Mouse (Mus musculus) lung, embryonic 14.5 days (tissue): ENCODE results near the gene Gm17018. TPM values are rescaled to one million over a fixed set of nuclear protein-coding genes. Genes with fewer than 3 reads are reported as not detected.

Experiments used
- ATAC-seq: fragments of 200-750 bp; cut with Nextera tagmentation; 2 replicates; pipeline ENCODE4 v1.8.0; 2017; ENCODE audit warnings: mild to moderate bottlenecking, moderate TSS enrichment, moderate library complexity; ENCODE audit not compliant: insufficient read depth
- DNase-seq: peaks from one replicate; pipeline ENCODE4 v3.0.0-alpha.2; 2015
- H3K27ac ChIP-seq: fragments of 300-500 bp; sonication (generic); 2 replicates; pipeline ENCODE4 v1.5.1; 2014; ENCODE audit warnings: low read depth, mild to moderate bottlenecking, moderate library complexity
- H3K27me3 ChIP-seq: fragments of 300-500 bp; sonication (generic); 2 replicates; pipeline ENCODE4 v1.6.1; 2014; ENCODE audit warnings: low read length, control low read depth; ENCODE audit not compliant: insufficient read depth
- H3K36me3 ChIP-seq: fragments of 300-500 bp; sonication (generic); 2 replicates; pipeline ENCODE4 v1.6.1; 2014; ENCODE audit warnings: control low read depth; ENCODE audit not compliant: insufficient read depth
- H3K4me1 ChIP-seq: fragments of 300-500 bp; sonication (generic); 2 replicates; pipeline ENCODE4 v1.6.1; 2014; ENCODE audit warnings: antibody characterized with exemption, control low read depth; ENCODE audit not compliant: insufficient read depth
- H3K4me2 ChIP-seq: fragments of 300-500 bp; sonication (generic); 2 replicates; pipeline ENCODE4 v1.6.1; 2014; ENCODE audit warnings: mild to moderate bottlenecking
- H3K4me3 ChIP-seq: fragments of 300-500 bp; sonication (generic); 2 replicates; pipeline ENCODE4 v1.5.1; 2014; ENCODE audit warnings: low read depth, low read length
- H3K9ac ChIP-seq: fragments of 300-500 bp; sonication (generic); 2 replicates; pipeline ENCODE4 v1.6.1; 2014
- H3K9me3 ChIP-seq: fragments of 300-500 bp; sonication (generic); 2 replicates; pipeline ENCODE4 v1.6.1; 2016; ENCODE audit warnings: low read depth, low read length, control low read depth
- CTCF ChIP-seq: IDR thresholded peaks from 2 replicates; pipeline ENCODE4 v1.5.1; 2016; ENCODE audit warnings: antibody characterized with exemption, low read depth
- WGBS: fragments of 180-500 bp; shearing (Covaris S2); extraction: QIAGEN DNeasy Blood & Tissue Kit; methylation state at CpG from one replicate; pipeline ENCODE4 v1.1.7; 2014; 5-methylcytosine and 5-hydroxymethylcytosine counted together
- polyA plus RNA-seq: library from polyadenylated mRNA; unstranded; fragments of >200 nt; fragmentation: Nextera tagmentation; extraction: Ambion mirVana; gene quantifications from 2 replicates; pipeline ENCODE4 v1.2.1, GENCODE M21; 2014

Gene Gm17018
- 48.0 and 56.7 TPM in 2 replicates for polyA plus RNA-seq

DNA sequence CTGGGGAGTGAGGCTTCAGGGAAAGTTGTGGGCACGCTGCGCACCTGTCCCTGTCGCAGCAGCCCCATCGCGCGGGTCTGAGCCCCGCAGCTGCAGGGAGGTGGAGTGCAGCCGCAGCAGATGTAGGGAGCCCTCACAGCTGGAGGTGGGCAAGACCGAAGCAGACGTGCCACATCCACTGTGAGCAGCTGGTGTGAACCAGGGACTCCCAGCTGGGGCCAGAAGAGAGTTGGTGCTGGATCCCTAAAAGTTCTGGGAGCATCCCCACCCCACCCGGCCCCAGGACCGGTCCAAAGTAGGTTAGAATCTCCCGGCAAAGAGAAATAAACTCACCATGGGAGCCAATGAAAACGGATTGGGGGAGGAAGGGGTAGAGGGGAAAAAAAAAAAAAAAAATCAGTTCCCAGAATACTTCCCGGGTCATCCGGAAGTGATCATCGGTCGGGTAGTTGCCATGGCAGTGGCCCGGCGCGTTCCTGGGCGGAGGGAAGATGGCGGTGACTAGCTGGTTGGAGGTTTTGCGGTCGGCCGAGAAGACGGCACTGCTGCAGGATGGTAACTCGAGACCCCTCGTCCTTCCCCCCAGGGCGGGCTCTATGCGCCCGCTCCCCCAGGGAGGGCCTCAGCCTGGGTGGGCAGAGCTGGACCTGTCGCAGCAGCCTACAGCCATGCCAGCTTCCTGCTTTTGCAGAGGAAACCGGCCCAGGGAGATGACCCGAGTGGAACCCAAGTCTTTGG, at the start of gene Gm17018, which contains the start of gene Poll:
Gm17018 (plus strand) TSS at position 463 of the 738 bp plus-strand sequence.
Poll (minus strand) TSS at position 379 of the 738 bp plus-strand sequence.
- DNase-seq (peak; percentile 90), ATAC-seq (peak; percentile 91)
- under 1% methylated on average over 33 of the region's 35 CpGs for WGBS
- peak within 1 kb of the TSS; percentile 96 for H3K4me2 ChIP-seq
- no peak for TF ChIP-seq CTCF
- 0 out of 2 replicates have a peak, but pooled peaks cover 4% of the 10 kb centered on the region for H3K4me1 ChIP-seq
- H3K27ac ChIP-seq, result peak within 1 kb of the TSS; percentile 69
- no peaks in the 10 kb centered on the region for H3K27me3 ChIP-seq
- peak within 1 kb of the TSS; percentile 77 for H3K4me3 ChIP-seq
- no peaks in the 10 kb centered on the region for H3K9me3 ChIP-seq
- peaks cover 15% of the 10 kb centered on the region; the same call in 1 of the 2 replicates for H3K36me3 ChIP-seq
- peak within 1 kb of the TSS; percentile 84 for H3K9ac ChIP-seq

DNA sequence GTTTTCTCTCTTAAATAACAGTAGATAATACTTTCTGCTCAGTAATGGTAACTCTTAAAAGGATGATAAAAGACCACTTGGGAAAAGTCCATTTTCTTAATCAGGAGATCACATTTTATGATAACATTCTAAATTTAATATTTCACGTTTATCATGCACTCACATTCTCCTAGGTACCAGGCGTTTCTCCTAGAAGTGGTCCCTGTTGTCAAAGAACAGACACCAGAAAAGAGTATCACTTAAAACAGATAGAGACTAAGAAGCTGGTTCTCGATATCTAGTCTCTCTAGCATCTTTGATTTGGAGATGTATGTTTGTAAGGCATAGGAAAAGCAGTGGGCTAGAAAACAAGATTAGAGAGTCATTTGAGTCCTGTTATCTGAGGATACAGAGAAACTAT, 49.7 kb upstream of the Gm17018 start:
- H3K4me1 ChIP-seq, result no peaks in the 10 kb centered on the region
- no peaks in the 10 kb centered on the region for H3K9me3 ChIP-seq
- no peak for TF ChIP-seq CTCF
- DNase-seq (no peak), ATAC-seq (no peak)
- no peak overlapping the region for H3K4me2 ChIP-seq
- H3K36me3 ChIP-seq, result peaks cover 18% of the 10 kb centered on the region; the same call in 1 of the 2 replicates
- WGBS, result 75% methylated on average over 3 of the region's 3 CpGs
- H3K4me3 ChIP-seq, result no peak overlapping the region
- no peaks in the 10 kb centered on the region for H3K27me3 ChIP-seq
- H3K27ac ChIP-seq, result no peak overlapping the region
- no peak overlapping the region for H3K9ac ChIP-seq

DNA sequence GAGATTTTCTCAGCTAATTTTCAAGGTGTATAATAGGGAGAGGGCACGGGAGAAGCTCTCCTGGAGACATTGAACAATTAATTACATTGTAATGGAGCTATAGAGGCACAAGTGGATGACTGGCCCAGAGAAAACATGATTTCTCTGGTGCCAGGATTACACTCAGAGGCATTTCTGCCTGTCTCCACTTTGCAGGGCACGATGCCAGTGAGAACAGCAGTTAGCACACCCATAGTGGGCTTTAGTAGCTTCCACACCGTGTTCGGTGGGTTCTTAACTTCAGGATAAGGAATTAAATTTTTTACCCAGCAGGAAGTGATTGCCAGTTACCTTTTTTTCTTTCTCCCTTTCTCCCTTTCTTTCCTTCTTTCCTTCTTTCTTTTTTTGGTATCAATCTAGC, 49.0 kb upstream of the Gm17018 start:
- H3K27me3 ChIP-seq, result no peaks in the 10 kb centered on the region
- no peak for TF ChIP-seq CTCF
- WGBS, result 83% methylated on average over 4 of the region's 4 CpGs

DNA sequence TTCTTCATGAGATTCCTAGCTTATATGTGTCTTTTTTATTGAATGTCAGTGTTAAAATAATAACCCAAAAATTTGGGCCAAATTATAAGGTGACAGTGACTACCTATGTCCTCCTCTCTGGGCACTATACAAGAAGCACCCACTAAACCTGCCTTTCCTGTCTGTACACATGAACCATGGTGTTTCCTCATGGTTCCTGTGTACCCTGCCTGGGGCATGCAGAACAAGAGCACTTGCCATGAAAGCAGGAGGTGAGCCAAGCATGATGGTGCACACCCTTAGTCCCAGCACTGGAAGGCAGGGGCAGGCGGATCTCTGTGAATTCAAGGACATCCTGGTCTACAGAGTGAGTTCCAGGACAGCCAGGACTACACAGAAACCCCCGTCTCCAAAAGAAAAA, 45.1 kb upstream of the Gm17018 start:
- no peak overlapping the region for H3K27ac ChIP-seq
- no peak overlapping the region for H3K4me3 ChIP-seq
- no peaks in the 10 kb centered on the region for H3K4me1 ChIP-seq
- no peak overlapping the region for H3K9ac ChIP-seq
- DNase-seq (no peak), ATAC-seq (no peak)
- H3K4me2 ChIP-seq, result no peak overlapping the region
- no peak for TF ChIP-seq CTCF
- WGBS, result 85% methylated on average over 2 of the region's 2 CpGs
- peaks cover 38% of the 10 kb centered on the region for H3K36me3 ChIP-seq
- no peaks in the 10 kb centered on the region for H3K9me3 ChIP-seq
- H3K27me3 ChIP-seq, result no peaks in the 10 kb centered on the region

More for the DNA sequence above, 49.0 kb upstream of the Gm17018 start:
- ATAC-seq (no peak), DNase-seq (no peak)
- Histone ChIP-seq H3K9ac (no peak overlapping the region), H3K9me3 (no peaks in the 10 kb centered on the region), H3K27ac (no peak overlapping the region), H3K4me3 (no peak overlapping the region), H3K4me2 (no peak overlapping the region), H3K4me1 (no peaks in the 10 kb centered on the region), H3K36me3 (peaks cover 22% of the 10 kb centered on the region; the same call in 1 of the 2 replicates)

DNA sequence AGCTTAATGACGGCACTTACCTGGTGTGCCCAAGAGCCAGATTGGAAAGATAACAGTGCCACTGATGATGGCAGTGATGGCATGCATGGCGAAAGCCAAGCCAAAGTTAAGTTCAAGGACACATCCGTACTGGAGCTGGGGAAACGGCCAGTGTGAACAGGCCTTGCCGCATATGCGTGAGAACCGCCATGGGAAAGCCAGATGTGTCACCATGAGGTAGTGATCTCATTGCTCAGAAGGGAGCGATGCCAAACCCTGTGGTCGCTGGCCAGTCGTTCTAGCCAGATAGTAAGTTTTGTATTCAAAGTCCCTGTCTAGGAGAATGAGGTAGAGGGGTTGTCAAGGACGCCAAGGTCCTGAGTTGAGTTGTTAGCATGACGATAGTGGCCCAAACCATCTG, 44.2 kb upstream of the Gm17018 start:
- Histone ChIP-seq H3K9me3 (no peaks in the 10 kb centered on the region), H3K27me3 (no peaks in the 10 kb centered on the region), H3K9ac (no peak overlapping the region), H3K36me3 (peaks cover 46% of the 10 kb centered on the region), H3K27ac (no peak overlapping the region), H3K4me2 (no peak overlapping the region), H3K4me3 (no peak overlapping the region), H3K4me1 (no peaks in the 10 kb centered on the region)
- DNase-seq (no peak), ATAC-seq (no peak)
- 89% methylated on average over 12 of the region's 12 CpGs for WGBS
- TF ChIP-seq CTCF, result no peak

DNA sequence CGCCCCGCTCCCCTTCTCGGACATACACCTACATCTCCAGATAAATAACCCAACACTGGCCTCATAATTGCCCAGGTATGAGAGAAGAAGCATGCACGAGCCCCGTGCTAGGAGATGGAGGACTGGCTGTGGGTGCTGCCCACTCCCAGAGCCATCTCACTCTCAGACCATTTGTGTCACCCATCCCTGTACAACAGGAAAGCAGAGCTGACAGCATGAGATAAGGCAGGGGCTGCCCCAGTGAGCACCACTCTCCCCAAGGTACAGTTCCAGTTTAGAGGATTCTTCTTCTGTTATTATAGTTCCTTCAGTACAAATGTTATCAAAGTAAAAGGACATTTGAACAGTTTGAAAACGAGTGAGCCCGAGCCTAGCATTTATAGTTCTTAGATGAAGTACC, 33.0 kb upstream of the Gm17018 start:
- H3K36me3 ChIP-seq, result peaks cover 38% of the 10 kb centered on the region
- no peak for ATAC-seq
- DNase-seq, result no peak
- H3K27me3 ChIP-seq, result no peaks in the 10 kb centered on the region
- H3K9me3 ChIP-seq, result no peaks in the 10 kb centered on the region
- no peak overlapping the region for H3K9ac ChIP-seq
- no peak overlapping the region for H3K4me3 ChIP-seq
- TF ChIP-seq CTCF, result no peak
- no peak overlapping the region for H3K4me2 ChIP-seq
- H3K27ac ChIP-seq, result no peak overlapping the region
- 85% methylated on average over 7 of the region's 7 CpGs for WGBS
- no peaks in the 10 kb centered on the region; the same call in 1 of the 2 replicates for H3K4me1 ChIP-seq

DNA sequence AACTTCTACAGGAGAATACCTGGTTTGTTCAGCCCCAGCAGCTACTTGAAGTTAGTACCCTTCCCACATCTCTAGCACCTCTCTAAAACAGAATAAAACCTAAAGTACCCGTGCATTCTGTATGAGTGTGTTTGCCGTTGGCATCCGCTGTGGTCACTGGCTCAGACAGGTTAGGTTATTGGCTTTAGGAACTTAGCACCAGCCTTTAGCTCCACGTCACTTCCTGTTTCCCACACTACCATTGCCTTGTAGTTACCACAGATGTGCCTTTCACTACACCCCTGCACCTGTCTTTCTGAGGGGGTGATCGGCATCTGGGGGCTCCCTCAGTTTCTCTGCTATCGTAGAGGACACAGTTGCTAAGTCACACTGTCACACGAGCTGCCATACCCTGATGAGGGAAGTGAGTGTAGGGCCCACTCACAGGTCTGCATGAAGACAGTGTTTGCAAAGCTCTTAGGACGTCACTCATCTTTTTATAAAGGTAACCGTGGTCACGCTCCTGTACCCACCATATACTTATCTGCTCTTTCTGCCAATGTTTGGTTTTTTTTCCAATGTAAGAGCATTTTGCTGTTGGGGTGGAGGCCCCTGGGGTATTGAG, 32.4 kb upstream of the Gm17018 start:
- H3K9ac ChIP-seq, result no peak overlapping the region
- 78% methylated on average over 10 of the region's 10 CpGs for WGBS
- ATAC-seq (no peak), DNase-seq (no peak)
- no peak overlapping the region for H3K4me3 ChIP-seq
- H3K27me3 ChIP-seq, result no peaks in the 10 kb centered on the region
- no peak for TF ChIP-seq CTCF
- H3K27ac ChIP-seq, result no peak overlapping the region
- no peaks in the 10 kb centered on the region; the same call in 1 of the 2 replicates for H3K4me1 ChIP-seq
- peaks cover 32% of the 10 kb centered on the region for H3K36me3 ChIP-seq
- H3K4me2 ChIP-seq, result no peak overlapping the region
- H3K9me3 ChIP-seq, result no peaks in the 10 kb centered on the region
